Mouse (Mus musculus) lung, postnatal 0 days (tissue): ENCODE data around the gene 2010111I01Rik.

ENCODE experiments used
- CTCF ChIP-seq: IDR thresholded peaks from 2 replicates; pipeline ENCODE4 v1.5.1; 2016; ENCODE audit warnings: antibody characterized with exemption, mild to moderate bottlenecking
- EP300 ChIP-seq: IDR thresholded peaks from 2 replicates; pipeline ENCODE4 v1.6.1; 2016; ENCODE audit warnings: antibody characterized with exemption, mild to moderate bottlenecking, control low read depth

DNA sequence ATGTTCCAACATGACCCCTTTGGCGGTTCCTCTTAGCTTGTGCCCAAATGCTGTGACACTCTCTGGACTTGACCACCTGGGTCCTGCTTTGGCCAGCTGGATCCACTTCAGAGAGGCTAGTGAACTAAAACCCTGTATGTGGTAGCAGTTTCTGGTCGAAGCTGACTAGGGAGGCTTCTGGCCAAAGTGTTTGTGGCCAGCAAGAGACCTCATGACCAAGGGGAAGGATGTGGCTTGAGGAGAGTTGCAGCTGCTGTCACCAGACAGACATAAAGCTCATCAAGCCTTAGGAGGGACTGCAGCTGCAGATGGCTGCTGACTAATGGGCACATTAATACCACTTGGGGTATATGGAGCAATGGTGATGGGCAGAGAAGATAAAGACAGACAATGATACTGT, 143.9 kb downstream of the 2010111I01Rik start:
- TF ChIP-seq CTCF, result no peak
- no peak for TF ChIP-seq EP300
